Mouse (Mus musculus) CD8-positive naive resting alpha-beta T cell, adult 2 months (primary cell): ENCODE measurements around the gene Shf.
"Not testable (repeated sequence)": the region's sequence is repeated elsewhere in the genome, so short reads cannot be mapped to it uniquely, and the experiment has no call there.

ENCODE experiments used
- DNase-seq, 2 experiments: peaks; one replicate each; pipeline ENCODE4 v3.0.0; 2022; ENCODE audit warnings: low read depth in 2 of 2, low spot score in 2 of 2

Gene Shf

DNA sequence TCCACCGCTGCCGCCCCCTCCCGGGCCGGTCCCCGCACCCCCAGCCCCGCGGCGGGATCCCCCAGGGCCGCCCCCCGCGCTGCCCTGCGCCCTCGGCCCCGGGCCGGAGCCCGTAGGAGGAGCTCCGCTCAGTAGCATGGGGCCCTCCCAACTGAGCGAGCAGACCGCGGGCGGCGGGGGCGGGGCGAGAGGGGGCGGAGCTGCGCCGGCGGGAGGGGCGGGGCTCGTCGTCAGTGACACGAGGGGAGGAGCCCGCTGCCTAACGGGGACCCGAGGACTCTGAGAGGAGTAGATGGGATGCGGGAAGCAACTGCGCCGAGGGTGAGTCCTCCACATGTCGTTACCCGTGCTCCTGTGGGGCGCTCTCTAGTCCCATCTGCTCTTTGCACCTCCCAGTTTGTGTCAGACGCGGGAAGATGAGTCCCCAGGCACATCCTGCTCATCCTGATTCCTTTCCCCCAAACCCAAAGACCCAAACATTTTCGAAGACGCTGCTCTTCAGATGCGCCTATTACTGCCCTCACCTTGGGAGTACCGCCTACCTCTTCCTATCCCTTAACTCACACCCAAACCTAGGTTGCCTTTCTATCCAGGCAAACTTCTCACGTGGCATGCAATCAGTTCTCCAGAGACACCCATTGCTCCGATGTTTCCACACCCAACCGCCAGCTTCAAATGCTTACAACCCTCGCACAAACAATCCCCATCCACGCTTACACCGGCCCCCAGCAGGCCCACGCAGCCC is at the start of gene Shf:
Gene Shf (minus strand): TSS at position 168 of the 745 bp plus-strand sequence.
- DNase-seq, result peak; percentile 80 to 82

DNA sequence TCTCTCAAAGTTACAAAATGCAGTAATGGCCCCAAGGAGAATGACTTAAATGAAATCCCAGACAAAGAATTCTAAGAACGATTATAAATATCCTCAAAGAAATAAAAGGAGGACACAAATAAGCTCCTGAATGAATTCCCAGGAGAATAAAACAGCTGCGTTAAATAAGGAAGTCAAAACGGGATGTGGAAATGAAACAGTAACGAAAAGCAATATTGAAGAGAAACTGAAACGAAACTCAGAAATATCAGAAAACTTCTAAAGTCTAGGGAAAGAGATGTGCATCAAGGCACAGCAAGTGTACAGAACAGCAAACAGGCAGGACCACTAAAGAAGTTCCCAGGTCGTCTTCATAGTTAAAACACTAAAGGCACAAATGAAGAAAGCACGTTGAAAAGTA is 40.0 kb upstream of the Shf start:
- DNase-seq, result no peak

- no peak for DNase-seq
Observed at GRCm38 (mm10) chr2:122407607-122408006, 38.6 kb upstream of the Shf start.

DNA sequence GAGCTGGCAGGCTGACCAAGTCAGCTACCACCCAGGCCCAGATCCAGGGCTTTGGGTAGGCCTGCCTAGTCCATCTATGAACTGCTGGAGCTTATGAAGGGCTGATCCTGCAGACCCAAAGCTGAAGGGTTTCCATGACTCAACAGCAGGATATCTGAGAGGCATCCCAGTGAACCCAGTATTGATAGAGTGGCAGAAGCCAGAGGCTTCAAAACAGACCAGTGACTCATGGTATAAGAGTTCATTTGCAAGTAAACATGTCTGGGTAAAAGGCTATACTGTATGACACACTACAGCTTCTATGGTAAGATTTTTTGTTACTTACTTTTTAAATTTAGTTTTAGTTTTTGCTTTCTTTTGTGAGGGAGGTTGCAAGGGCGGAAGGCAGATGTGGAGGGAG is 27.2 kb upstream of the Shf start:
- DNase-seq, result no peak

DNA sequence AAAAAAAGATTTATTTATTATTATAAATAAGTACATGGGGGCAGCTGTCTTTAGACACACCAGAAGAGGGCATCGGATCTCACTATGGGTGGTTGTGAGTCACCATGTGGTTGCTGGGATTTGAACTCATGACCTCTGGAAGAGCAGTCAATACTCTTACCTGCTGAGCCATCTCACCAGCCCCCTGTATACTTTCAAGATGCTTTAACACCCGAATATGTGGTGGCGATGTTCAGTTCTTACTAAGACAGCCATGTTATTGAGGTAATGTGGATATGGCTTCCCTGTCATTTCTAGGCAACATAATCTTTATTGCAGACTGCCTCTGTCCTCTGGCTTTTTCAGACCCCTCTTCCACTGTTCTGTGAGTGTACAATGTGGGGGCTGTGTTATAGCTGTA is 18.2 kb upstream of the Shf start:
- not testable (repeated sequence) for DNase-seq

- no peak for DNase-seq
Observed at GRCm38 (mm10) chr2:122385095-122385494, 16.1 kb upstream of the Shf start.

DNA sequence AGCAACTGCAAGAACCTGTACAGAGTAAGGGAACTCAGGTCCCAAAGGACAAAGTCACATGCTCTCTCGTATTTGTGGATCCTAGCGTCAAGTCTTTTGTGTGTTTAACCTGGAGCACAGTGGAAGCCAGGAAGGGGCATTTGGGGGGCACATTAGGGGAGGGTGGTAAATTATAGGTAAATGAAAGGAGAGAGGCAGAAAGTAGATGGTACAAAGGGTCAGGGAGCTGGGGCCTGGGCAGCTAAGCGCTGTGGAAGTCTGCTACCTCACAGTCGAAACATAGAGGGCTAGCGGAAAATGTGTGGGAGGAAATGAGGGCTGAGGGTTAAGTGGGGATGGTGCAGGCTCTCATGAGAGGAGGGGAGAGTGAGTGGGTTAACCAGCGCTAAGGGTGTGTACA is 13.2 kb upstream of the Shf start:
- no peak for DNase-seq

DNA sequence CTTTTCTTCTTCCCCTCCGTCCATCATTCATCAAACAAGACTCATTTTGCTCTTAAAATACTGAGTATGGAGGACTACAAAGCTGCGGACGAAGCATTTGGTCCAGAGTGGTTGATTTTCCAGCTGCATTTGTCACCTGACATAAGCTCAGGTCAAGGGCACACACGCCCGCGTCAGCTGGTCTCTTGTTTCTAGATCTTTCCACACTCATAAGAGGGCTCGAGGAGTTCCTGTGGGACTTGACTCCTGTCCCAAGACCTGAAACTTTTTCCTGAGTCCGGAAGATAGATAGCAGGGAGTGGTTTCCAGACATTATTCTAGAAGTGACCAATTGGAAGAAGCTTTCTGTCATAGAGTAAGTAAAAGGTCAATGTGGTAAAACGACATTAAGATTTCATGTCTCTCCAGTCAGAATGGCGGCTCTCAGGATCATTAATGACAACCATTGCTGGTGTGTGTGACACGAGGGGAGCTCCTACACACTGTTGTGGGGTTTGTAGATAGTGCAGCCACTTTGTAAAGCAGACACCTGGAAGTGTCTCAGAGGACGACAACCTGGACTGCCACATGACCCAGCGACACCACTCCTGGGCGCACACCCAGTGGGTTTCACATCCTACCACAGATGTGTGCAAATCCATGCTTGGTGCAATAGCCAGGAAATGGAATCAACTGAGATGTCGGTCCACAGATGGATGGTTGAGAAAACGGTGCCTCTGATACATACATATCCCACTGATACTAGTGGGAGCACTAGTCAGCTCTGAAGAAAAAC is 12.6 kb upstream of the Shf start:
- DNase-seq, result no peak

- DNase-seq, result peak; percentile 43 to 53
Observed at GRCm38 (mm10) chr2:122380768-122381311, 11.9 kb upstream of the Shf start.

GRCm38 (mm10) chr2:122379292-122379650 is 10.3 kb upstream of the Shf start:
- DNase-seq, result no peak

GRCm38 (mm10) chr2:122378421-122379291 is 9.7 kb upstream of the Shf start:
- DNase-seq, result no peak

DNA sequence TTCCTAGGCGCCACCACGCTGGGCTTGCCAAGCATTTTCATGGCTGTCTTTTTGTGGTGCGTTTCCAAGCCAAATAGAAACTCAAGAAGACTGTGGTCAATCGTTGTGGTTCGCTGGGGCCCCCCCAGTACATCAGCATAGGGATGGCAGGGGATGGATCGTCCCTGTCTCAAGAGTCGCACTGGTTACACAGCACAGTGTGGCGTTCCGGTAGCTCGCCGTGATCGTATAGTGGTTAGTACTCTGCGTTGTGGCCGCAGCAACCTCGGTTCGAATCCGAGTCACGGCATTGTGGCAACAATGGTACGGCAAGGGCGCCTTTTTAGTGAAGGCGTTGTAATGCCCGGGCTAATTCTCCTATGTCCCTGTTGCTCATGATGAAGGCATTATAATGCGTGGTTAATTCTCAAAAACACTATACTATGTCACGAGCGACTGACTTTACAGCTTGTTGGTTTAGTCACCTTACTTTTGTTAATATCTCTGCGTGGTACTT is 8.8 kb upstream of the Shf start:
- DNase-seq, result peak; percentile 72 to 73

GRCm38 (mm10) chr2:122377215-122377674 is 8.3 kb upstream of the Shf start:
- peak; percentile 99 to 100 for DNase-seq

DNA sequence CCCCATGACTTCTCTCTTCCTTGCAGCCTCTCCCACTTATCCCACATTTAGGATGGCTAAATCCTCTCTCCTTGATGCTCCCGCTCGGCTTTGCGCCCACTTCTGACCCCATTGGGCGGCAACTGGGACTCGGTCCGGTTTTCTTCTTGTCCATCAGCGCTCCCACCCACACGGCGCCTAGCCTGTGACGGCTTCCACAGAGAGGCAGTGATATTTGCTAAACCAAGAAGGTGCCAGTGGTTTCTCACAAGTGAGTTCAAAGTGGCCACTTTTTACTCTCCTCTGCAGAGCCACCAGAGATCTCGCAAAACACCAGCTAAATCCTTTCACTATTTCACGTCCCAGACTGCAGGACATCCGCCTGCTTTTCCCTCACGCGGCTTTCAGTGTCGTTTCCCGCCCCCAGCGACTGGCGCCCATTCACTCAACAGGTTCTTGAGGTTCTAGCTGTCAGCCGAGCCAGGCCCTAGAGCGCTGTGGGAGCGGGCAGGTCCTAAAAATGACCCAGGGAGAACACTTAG is 7.1 kb upstream of the Shf start:
- peak in 1 of 2 experiments; percentile 46 for DNase-seq

GRCm38 (mm10) chr2:122375391-122375991 is 6.5 kb upstream of the Shf start:
- peak; percentile 97 for DNase-seq

- no peak for DNase-seq
Observed at GRCm38 (mm10) chr2:122374666-122375331, 5.8 kb upstream of the Shf start.

- DNase-seq, result no peak
Observed at GRCm38 (mm10) chr2:122374012-122374411, 5.0 kb upstream of the Shf start.

DNA sequence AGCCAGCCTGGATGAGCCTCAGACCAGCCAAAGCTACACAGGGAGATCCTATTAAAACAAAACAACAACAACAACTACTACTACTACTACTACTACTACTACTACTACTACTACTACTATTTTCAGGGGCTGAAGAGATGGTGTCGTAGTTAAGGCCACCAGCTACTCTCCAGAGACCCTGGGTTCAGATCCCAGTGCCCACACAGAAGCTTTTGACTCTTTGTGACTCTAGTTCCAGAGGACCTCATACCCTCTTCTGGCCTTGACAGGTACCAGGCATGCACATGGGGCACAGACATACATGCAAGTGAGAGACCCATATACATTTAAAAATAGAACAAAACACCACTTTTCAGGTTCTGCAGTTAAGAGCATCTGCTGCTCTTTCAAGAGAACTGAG is 3.6 kb upstream of the Shf start:
- no peak for DNase-seq

GRCm38 (mm10) chr2:122372067-122372466 is 3.1 kb upstream of the Shf start:
- DNase-seq, result no peak
